In genomic region chr8:111769296-111769695, GRCm38 (mm10) we compare ENCODE assay signal across 10 mouse cellular contexts. TPM values are rescaled to one million over a fixed set of nuclear protein-coding genes. Genes with fewer than 3 reads are reported as not detected.
A peak's percentile ranks its signal among the peaks of the same experiment; 100 is the strongest.
DNase-seq lines count a peak whose midpoint lies in the region; ATAC-seq and TF ChIP-seq lines count a peak whose summit lies in the region.
"Had no signal": no experiment of that assay in that cellular context is flagged by ENCODE, and none has a peak within 500 bp of the region (broad histone marks: within the 10 kb centered on the region; RNA-seq: fewer than 3 reads in every experiment).

No protein-coding gene starts in this region.

- no peaks in the 10 kb centered on the region for H3K9me3 ChIP-seq in heart, embryonic 10.5 days
- no peaks in the 10 kb centered on the region for H3K9me3 ChIP-seq in midbrain, embryonic 10.5 days (replicated peaks)
- no peaks in the 10 kb centered on the region for H3K9me3 ChIP-seq in midbrain, embryonic 11.5 days (ENCODE audit: control insufficient read depth, low read length)
- H3K9me3 ChIP-seq in hindbrain, postnatal 0 days (ENCODE audit: low read length) = no peaks in the 10 kb centered on the region
- H3K9me3 ChIP-seq in stomach, embryonic 16.5 days (replicated peaks; ENCODE audit: control insufficient read depth, low read length) = no peaks in the 10 kb centered on the region
- H3K9me3 ChIP-seq: lung, embryonic 15.5 days had no signal

- no peak overlapping the region for H3K4me2 ChIP-seq in midbrain, embryonic 11.5 days
- no peak overlapping the region for H3K4me2 ChIP-seq in hindbrain, postnatal 0 days (ENCODE audit: low read depth, low read length)
- no peak overlapping the region for H3K4me2 ChIP-seq in stomach, embryonic 16.5 days (ENCODE audit: low read depth, low read length)
- H3K4me2 ChIP-seq: lung, embryonic 15.5 days had no signal

- no peak for ATAC-seq in midbrain, embryonic 11.5 days (ENCODE audit: low FRiP score)
- ATAC-seq in hindbrain, postnatal 0 days = no peak
- ATAC-seq in stomach, embryonic 16.5 days (ENCODE audit: insufficient read depth, low FRiP score) = no peak

- H3K27me3 ChIP-seq in heart, embryonic 10.5 days (ENCODE audit: insufficient read depth, poor library complexity, severe bottlenecking) = no peaks in the 10 kb centered on the region
- no peaks in the 10 kb centered on the region for H3K27me3 ChIP-seq in midbrain, embryonic 10.5 days (ENCODE audit: low read depth, poor library complexity, severe bottlenecking)
- no peaks in the 10 kb centered on the region for H3K27me3 ChIP-seq in midbrain, embryonic 11.5 days (ENCODE audit: control insufficient read depth, insufficient read depth, low read length)
- H3K27me3 ChIP-seq in hindbrain, postnatal 0 days (ENCODE audit: insufficient read depth, low read length) = no peaks in the 10 kb centered on the region
- H3K27me3 ChIP-seq in stomach, embryonic 16.5 days (ENCODE audit: control insufficient read depth, insufficient read depth, low read length) = no peaks in the 10 kb centered on the region
- H3K27me3 ChIP-seq: lung, embryonic 15.5 days had no signal

- no peak for DNase-seq in heart, embryonic 10.5 days (ENCODE audit: low spot score)
- no peak for DNase-seq in heart, adult 18-20 months
- no peak for DNase-seq in midbrain, embryonic 10.5 days (ENCODE audit: low spot score)
- no peak for DNase-seq in midbrain, embryonic 11.5 days (ENCODE audit: low spot score, missing footprints)
- no peak for DNase-seq in hindbrain, postnatal 0 days (ENCODE audit: low spot score)
- DNase-seq in embryo, embryonic 11 days = no peak
- no peak for DNase-seq in c-Kit-positive CD71-positive TER-119-positive erythroid progenitor cells, embryonic 14.5 days (ENCODE audit: low spot score)

- H3K27ac ChIP-seq in heart, embryonic 10.5 days = peak overlapping the region; percentile 70
- H3K27ac ChIP-seq in midbrain, embryonic 10.5 days (replicated peaks) = peak overlapping the region; percentile 43; the same call in 1 of the 2 replicates
- H3K27ac ChIP-seq in midbrain, embryonic 11.5 days (ENCODE audit: low read depth, low read length) = no peak overlapping the region
- H3K27ac ChIP-seq in hindbrain, postnatal 0 days = peak overlapping the region; percentile 62
- peak overlapping the region; percentile 38; the same call in 1 of the 2 replicates for H3K27ac ChIP-seq in stomach, embryonic 16.5 days (ENCODE audit: low read length)
- H3K27ac ChIP-seq: lung, embryonic 15.5 days had no signal

- peaks cover 43% of the 10 kb centered on the region for H3K4me1 ChIP-seq in heart, embryonic 10.5 days
- H3K4me1 ChIP-seq in midbrain, embryonic 10.5 days = peaks cover 15% of the 10 kb centered on the region
- no peaks in the 10 kb centered on the region for H3K4me1 ChIP-seq in midbrain, embryonic 11.5 days (ENCODE audit: control insufficient read depth, insufficient read depth, low read length)
- H3K4me1 ChIP-seq in hindbrain, postnatal 0 days (ENCODE audit: insufficient read depth, low read length) = peaks cover 7% of the 10 kb centered on the region; the same call in 1 of the 2 replicates
- H3K4me1 ChIP-seq in stomach, embryonic 16.5 days (ENCODE audit: control insufficient read depth, insufficient read depth, low read length) = peaks cover 5% of the 10 kb centered on the region; the same call in 1 of the 2 replicates

- no peak overlapping the region for H3K4me3 ChIP-seq in heart, embryonic 10.5 days
- H3K4me3 ChIP-seq in midbrain, embryonic 10.5 days = no peak overlapping the region
- no peak overlapping the region for H3K4me3 ChIP-seq in midbrain, embryonic 11.5 days (ENCODE audit: low read depth, low read length)
- H3K4me3 ChIP-seq in hindbrain, postnatal 0 days (ENCODE audit: low read length) = no peak overlapping the region
- H3K4me3 ChIP-seq in stomach, embryonic 16.5 days (replicated peaks; ENCODE audit: low read length) = no peak overlapping the region
- H3K4me3 ChIP-seq: lung, embryonic 15.5 days; myocyte had no signal

- no peak overlapping the region for H3K9ac ChIP-seq in midbrain, embryonic 11.5 days (ENCODE audit: low read length)
- no peak overlapping the region for H3K9ac ChIP-seq in hindbrain, postnatal 0 days (replicated peaks; ENCODE audit: low read length)
- H3K9ac ChIP-seq in stomach, embryonic 16.5 days (ENCODE audit: low read length) = no peak overlapping the region
- H3K9ac ChIP-seq: lung, embryonic 15.5 days had no signal

- no peak for TF ChIP-seq CTCF in hindbrain, postnatal 0 days (IDR thresholded peaks at IDR 0.05; ENCODE audit: low read depth)

- peaks cover 49% of the 10 kb centered on the region for H3K36me3 ChIP-seq in heart, embryonic 10.5 days
- H3K36me3 ChIP-seq in midbrain, embryonic 10.5 days = peaks cover 56% of the 10 kb centered on the region
- H3K36me3 ChIP-seq in midbrain, embryonic 11.5 days (ENCODE audit: control insufficient read depth, insufficient read depth, low read length) = peaks cover under 1% of the 10 kb centered on the region; the same call in 1 of the 2 replicates
- H3K36me3 ChIP-seq in hindbrain, postnatal 0 days (ENCODE audit: insufficient read depth, low read length) = peaks cover 8% of the 10 kb centered on the region; the same call in 1 of the 2 replicates
- H3K36me3 ChIP-seq in stomach, embryonic 16.5 days (ENCODE audit: control insufficient read depth, insufficient read depth, low read length) = peaks cover 7% of the 10 kb centered on the region; the same call in 1 of the 2 replicates

- 69% methylated on average over 15 of the region's 15 CpGs for WGBS in heart, embryonic 10.5 days
- WGBS in midbrain, embryonic 10.5 days = 51% methylated on average over 15 of the region's 15 CpGs
- 50% methylated on average over 15 of the region's 15 CpGs for WGBS in midbrain, embryonic 11.5 days
- 55% methylated on average over 15 of the region's 15 CpGs for WGBS in hindbrain, postnatal 0 days
- 59% methylated on average over 15 of the region's 15 CpGs for WGBS in stomach, embryonic 16.5 days

RNA-seq across cellular contexts. Expression of gene Bcar1, which starts 25.7 kb away (rescaled TPM):
- polyA plus RNA-seq in heart, embryonic 10.5 days (2016; fragmentation: Nextera tagmentation; extraction: Ambion mirVana) = 53.2 and 54.4 TPM in 2 replicates
- 10 to 100 TPM; 18.9 to 19.1 TPM for total RNA-seq in heart, adult 18-20 months (2021)
- 52.4 and 53.7 TPM in 2 replicates for polyA plus RNA-seq in midbrain, embryonic 10.5 days (2016; fragmentation: Nextera tagmentation; extraction: Ambion mirVana)
- polyA plus RNA-seq in midbrain, embryonic 11.5 days (2014; fragmentation: Nextera tagmentation; extraction: Ambion mirVana) = 36.2 and 42.1 TPM in 2 replicates
- total RNA-seq in hindbrain, postnatal 0 days (2014; rRNA removed) = 93.6 and 100 TPM in 2 replicates
- 42.6 and 48.8 TPM in 2 replicates for polyA plus RNA-seq in hindbrain, postnatal 0 days (2015; fragmentation: Nextera tagmentation; extraction: Ambion mirVana)
- 38.5 and 44.6 TPM in 2 replicates for polyA plus RNA-seq in stomach, embryonic 16.5 days (2015; fragmentation: Nextera tagmentation; extraction: Ambion mirVana)
